Comparison of ENCODE assay signal across 9 mouse cellular contexts in the genomic region with DNA sequence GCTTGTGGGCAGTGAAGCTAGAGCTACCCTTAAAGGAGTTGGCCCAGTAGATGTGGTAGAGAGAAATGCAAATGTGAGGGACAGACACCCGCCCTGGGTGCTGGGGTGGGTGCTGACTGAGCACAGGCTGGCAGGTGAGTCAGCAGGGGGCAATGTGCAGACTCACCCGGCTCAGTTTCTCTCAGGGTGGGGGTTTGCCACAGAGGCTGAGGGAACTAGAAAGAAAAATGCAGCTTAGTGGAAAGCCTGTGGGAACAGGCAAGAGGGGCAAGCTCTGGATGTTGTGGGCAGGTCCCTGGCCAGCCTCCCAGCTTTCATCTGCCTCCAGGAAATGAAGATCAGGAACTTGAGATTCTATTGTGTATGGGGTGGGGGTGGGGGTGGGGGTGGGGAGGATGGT. TPM values are rescaled to one million over a fixed set of nuclear protein-coding genes. Genes with fewer than 3 reads are reported as not detected.
A peak's percentile ranks its signal among the peaks of the same experiment; 100 is the strongest.
DNase-seq lines count a peak whose midpoint lies in the region; ATAC-seq and TF ChIP-seq lines count a peak whose summit lies in the region.
"Had no signal": no experiment of that assay in that cellular context is flagged by ENCODE, and none has a peak within 500 bp of the region (broad histone marks: within the 10 kb centered on the region; RNA-seq: fewer than 3 reads in every experiment).

No protein-coding gene starts in this region.

- peaks cover 13% of the 10 kb centered on the region for H3K4me1 ChIP-seq in forebrain, embryonic 10.5 days
- peaks cover 9% of the 10 kb centered on the region; the same call in 1 of the 2 replicates for H3K4me1 ChIP-seq in forebrain, embryonic 13.5 days
- H3K4me1 ChIP-seq in heart, embryonic 13.5 days, result peaks cover 15% of the 10 kb centered on the region
- peaks cover 5% of the 10 kb centered on the region; the same call in 1 of the 2 replicates for H3K4me1 ChIP-seq in neural tube, embryonic 15.5 days

- no peak overlapping the region for H3K4me3 ChIP-seq in forebrain, embryonic 10.5 days
- no peak overlapping the region for H3K4me3 ChIP-seq in forebrain, embryonic 13.5 days
- no peak overlapping the region for H3K4me3 ChIP-seq in heart, embryonic 13.5 days
- H3K4me3 ChIP-seq in neural tube, embryonic 15.5 days (replicated peaks), result no peak overlapping the region

- intact Hi-C loops in left cerebral cortex, postnatal 14 days (cut with DNase I), result no loop called here

- POLR2A ChIA-PET in Patski (lab: Charles Lee), result interaction anchor here (0.7 to 1.3 kb wide), 2 partner anchors 61 to 73 kb away, joined by 3 to 4 read pairs; no protein-coding TSS in a partner anchor

- no peak for TF ChIP-seq CTCF in Patski (IDR thresholded peaks at IDR 0.05)

- WGBS in forebrain, embryonic 10.5 days, result 30% methylated on average over 2 of the region's 2 CpGs
- 35% methylated on average over 2 of the region's 2 CpGs for WGBS in forebrain, embryonic 13.5 days
- WGBS in heart, embryonic 13.5 days, result 37% methylated on average over 2 of the region's 2 CpGs
- WGBS in neural tube, embryonic 15.5 days, result 45% methylated on average over 2 of the region's 2 CpGs

- CTCF ChIA-PET in Patski (lab: Charles Lee), result interaction anchor here (1.3 to 1.6 kb wide), 2 partner anchors 16 to 78 kb away, joined by 3 to 7 read pairs; no protein-coding TSS in a partner anchor

- ATAC-seq in forebrain, embryonic 13.5 days, result no peak
- peak; percentile 62 for ATAC-seq in Patski
- ATAC-seq in heart, embryonic 13.5 days (ENCODE audit: extremely low read depth, insufficient number of reproducible peaks, low FRiP score, low TSS enrichment), result no peak
- ATAC-seq in neural tube, embryonic 15.5 days (ENCODE audit: low FRiP score), result no peak

- no peak for DNase-seq in forebrain, embryonic 10.5 days (ENCODE audit: extremely low spot score, low spot score)
- DNase-seq in Patski (ENCODE audit: low read depth, low spot score), result peak; percentile 70
- DNase-seq in kidney, postnatal 25 days, result peak; percentile 72 to 83
- no peak for DNase-seq in left cerebral cortex, postnatal 14 days (ENCODE audit: low spot score in 2 of 2)
- DNase-seq in yolk sac, embryonic 10.5 days (ENCODE audit: low spot score), result no peak

- no peaks in the 10 kb centered on the region for H3K36me3 ChIP-seq in forebrain, embryonic 10.5 days (replicated peaks)
- H3K36me3 ChIP-seq in forebrain, embryonic 13.5 days (ENCODE audit: poor library complexity, severe bottlenecking), result no peaks in the 10 kb centered on the region
- no peaks in the 10 kb centered on the region for H3K36me3 ChIP-seq in heart, embryonic 13.5 days
- H3K36me3 ChIP-seq in neural tube, embryonic 15.5 days, result no peaks in the 10 kb centered on the region

- H3K9me3 ChIP-seq in forebrain, embryonic 10.5 days, result no peaks in the 10 kb centered on the region
- no peaks in the 10 kb centered on the region for H3K9me3 ChIP-seq in forebrain, embryonic 13.5 days (replicated peaks)
- H3K9me3 ChIP-seq in heart, embryonic 13.5 days, result no peaks in the 10 kb centered on the region
- H3K9me3 ChIP-seq in neural tube, embryonic 15.5 days (replicated peaks), result no peaks in the 10 kb centered on the region

- no peak overlapping the region for H3K4me2 ChIP-seq in forebrain, embryonic 13.5 days
- H3K4me2 ChIP-seq in heart, embryonic 13.5 days, result no peak overlapping the region
- H3K4me2 ChIP-seq in neural tube, embryonic 15.5 days, result no peak overlapping the region

- peak overlapping the region; percentile 40; the same call in 1 of the 2 replicates for H3K27ac ChIP-seq in forebrain, embryonic 10.5 days
- H3K27ac ChIP-seq in forebrain, embryonic 13.5 days, result no peak overlapping the region
- H3K27ac ChIP-seq in heart, embryonic 13.5 days (replicated peaks), result peak overlapping the region; percentile 82
- peak overlapping the region; percentile 51; the same call in 1 of the 2 replicates for H3K27ac ChIP-seq in neural tube, embryonic 15.5 days (replicated peaks)

- H3K27me3 ChIP-seq in forebrain, embryonic 10.5 days (ENCODE audit: poor library complexity, severe bottlenecking), result no peaks in the 10 kb centered on the region
- no peaks in the 10 kb centered on the region for H3K27me3 ChIP-seq in forebrain, embryonic 13.5 days
- H3K27me3 ChIP-seq in Patski, result no peaks in the 10 kb centered on the region
- no peaks in the 10 kb centered on the region for H3K27me3 ChIP-seq in heart, embryonic 13.5 days (replicated peaks)
- no peaks in the 10 kb centered on the region for H3K27me3 ChIP-seq in neural tube, embryonic 15.5 days (replicated peaks)

- H3K9ac ChIP-seq in forebrain, embryonic 13.5 days, result no peak overlapping the region
- H3K9ac ChIP-seq in heart, embryonic 13.5 days, result no peak overlapping the region
- no peak overlapping the region for H3K9ac ChIP-seq in neural tube, embryonic 15.5 days (replicated peaks)

- in situ Hi-C loops in Patski (cut with MboI; ENCODE audit: low pct_unique_long_range_greater_than_20kb), result loop anchor here (25.0 kb wide), 1 partner anchor 600 kb away; no protein-coding TSS in a partner anchor

RNA-seq across cellular contexts. Expression of gene Cdcp1, which starts 21.9 kb away (rescaled TPM):
- 1.8 TPM in 2 replicates for polyA plus RNA-seq in forebrain, embryonic 10.5 days (2016; fragmentation: Nextera tagmentation; extraction: Ambion mirVana)
- polyA plus RNA-seq in forebrain, embryonic 13.5 days (2015; fragmentation: Nextera tagmentation; extraction: Ambion mirVana), result 0.06 TPM in 1 of 2 replicates, not detected in the other
- not detected for polyA plus RNA-seq in Patski (2021)
- 0.32 and 0.51 TPM in 2 replicates for polyA plus RNA-seq in heart, embryonic 13.5 days (2015; fragmentation: Nextera tagmentation; extraction: Ambion mirVana)
- polyA plus RNA-seq in neural tube, embryonic 15.5 days (2015; fragmentation: Nextera tagmentation; extraction: Ambion mirVana), result 0.19 and 2.5 TPM in 2 replicates
- total RNA-seq in left cerebral cortex, postnatal 14 days (2021), result under 1 TPM; 0.06 to 0.18 TPM
- total RNA-seq: gastrocnemius, postnatal 4 days had no signal

RNA-seq across cellular contexts. Expression of gene Tmem158, which starts 22.8 kb away (rescaled TPM):
- 3.3 and 3.6 TPM in 2 replicates for polyA plus RNA-seq in forebrain, embryonic 10.5 days (2016; fragmentation: Nextera tagmentation; extraction: Ambion mirVana)
- polyA plus RNA-seq in forebrain, embryonic 13.5 days (2015; fragmentation: Nextera tagmentation; extraction: Ambion mirVana), result 10.0 and 13.4 TPM in 2 replicates
- 5.1 TPM for polyA plus RNA-seq in Patski (2021)
- polyA plus RNA-seq in heart, embryonic 13.5 days (2015; fragmentation: Nextera tagmentation; extraction: Ambion mirVana), result 5.9 and 6.5 TPM in 2 replicates
- 39.1 and 49.7 TPM in 2 replicates for polyA plus RNA-seq in neural tube, embryonic 15.5 days (2015; fragmentation: Nextera tagmentation; extraction: Ambion mirVana)
- total RNA-seq in left cerebral cortex, postnatal 14 days (2021), result 10 to 100 TPM; 57.5 to 74.7 TPM

Comparison
In these comparisons a context has a peak if more than half of its experiments do, and no peak if none do; other contexts are left out.
1. DNase-seq: peak in Patski (single experiment) and kidney, postnatal 25 days (2 of 2); none in forebrain, embryonic 10.5 days (single experiment), left cerebral cortex, postnatal 14 days (0 of 2) and yolk sac, embryonic 10.5 days (single experiment).